Comparison of ENCODE assay signal across 9 mouse cellular contexts in the genomic region with DNA sequence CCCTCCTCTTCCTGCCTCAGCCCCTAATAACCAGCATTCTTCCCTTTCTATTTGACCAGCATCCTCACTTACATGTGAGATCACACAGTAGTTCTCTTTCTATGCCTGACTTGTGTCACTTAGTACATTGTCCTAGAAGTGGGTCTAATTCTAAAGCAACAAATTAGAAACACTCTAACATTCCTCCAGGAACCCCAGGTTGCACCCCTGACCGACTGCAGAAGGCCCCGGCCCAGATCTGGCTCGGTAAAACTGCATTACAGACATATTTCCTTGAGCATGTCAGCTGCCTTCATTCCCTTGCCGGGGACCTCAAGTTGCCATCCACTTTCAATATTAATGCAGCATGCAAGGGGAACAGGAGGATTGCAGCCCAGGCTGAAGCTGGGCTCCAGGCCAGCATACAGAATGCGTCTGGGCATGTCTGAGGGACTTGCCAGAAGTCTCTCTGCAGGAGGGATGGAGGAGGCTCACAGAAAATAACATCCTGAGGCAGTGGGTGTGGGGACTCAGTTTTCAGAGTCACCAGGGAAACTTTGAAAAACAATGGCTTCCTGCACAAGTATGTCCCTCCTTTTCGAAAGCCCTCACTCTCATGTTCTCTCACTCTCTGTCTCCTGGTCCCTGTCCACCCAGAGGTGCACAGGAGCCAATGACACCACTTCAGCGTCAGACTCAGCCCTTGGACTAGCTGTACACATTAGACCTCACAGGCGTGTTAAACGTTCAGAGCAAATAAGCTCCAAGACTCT. TPM values are rescaled to one million over a fixed set of nuclear protein-coding genes. Genes with fewer than 3 reads are reported as not detected.
DNase-seq lines count a peak whose midpoint lies in the region; ATAC-seq lines count a peak whose summit lies in the region.
"Had no signal": no experiment of that assay in that cellular context is flagged by ENCODE, and none has a peak within 500 bp of the region (broad histone marks: within the 10 kb centered on the region; RNA-seq: fewer than 3 reads in every experiment).

No protein-coding gene starts in this region.

- H3K9me3 ChIP-seq in liver, embryonic 15.5 days (replicated peaks): no peaks in the 10 kb centered on the region
- H3K9me3 ChIP-seq in hindbrain, embryonic 13.5 days: no peaks in the 10 kb centered on the region
- no peaks in the 10 kb centered on the region for H3K9me3 ChIP-seq in midbrain, embryonic 16.5 days (replicated peaks; ENCODE audit: control insufficient read depth, low read length, poor library complexity, severe bottlenecking)

- ATAC-seq in liver, embryonic 15.5 days (ENCODE audit: insufficient read depth): no peak
- peak; percentile 82 for ATAC-seq in hindbrain, embryonic 13.5 days (ENCODE audit: low FRiP score)
- ATAC-seq in midbrain, embryonic 16.5 days: peak; percentile 68; the same call in 1 of the 2 replicates

- H3K4me1 ChIP-seq in liver, embryonic 15.5 days (replicated peaks): peaks cover 29% of the 10 kb centered on the region
- peaks cover 17% of the 10 kb centered on the region for H3K4me1 ChIP-seq in hindbrain, embryonic 13.5 days (replicated peaks)
- H3K4me1 ChIP-seq in midbrain, embryonic 16.5 days (ENCODE audit: control insufficient read depth, insufficient read depth, low read length): peaks cover 3% of the 10 kb centered on the region; the same call in 1 of the 2 replicates

- no peaks in the 10 kb centered on the region for H3K27me3 ChIP-seq in liver, embryonic 15.5 days
- H3K27me3 ChIP-seq in hindbrain, embryonic 13.5 days: no peaks in the 10 kb centered on the region
- H3K27me3 ChIP-seq in midbrain, embryonic 16.5 days (ENCODE audit: control insufficient read depth, insufficient read depth, low read depth, low read length): no peaks in the 10 kb centered on the region

- no peak for DNase-seq in liver
- DNase-seq in cerebellum, adult 8-10 months: peak; percentile 73
- peak; percentile 60 to 68 for DNase-seq in frontal cortex, postnatal 10 days (ENCODE audit: low spot score in 2 of 2)
- peak; percentile 65 to 69 for DNase-seq in layer of hippocampus, postnatal 36 days
- DNase-seq in thymus, postnatal 36 days: peak; percentile 46 to 47

- H3K4me3 ChIP-seq in liver, embryonic 15.5 days (replicated peaks): no peak overlapping the region
- H3K4me3 ChIP-seq in hindbrain, embryonic 13.5 days: no peak overlapping the region
- no peak overlapping the region for H3K4me3 ChIP-seq in midbrain, embryonic 16.5 days (ENCODE audit: low read depth, low read length)

- H3K4me2 ChIP-seq in liver, embryonic 15.5 days: no peak overlapping the region
- 0 out of 2 replicates have a peak overlapping the region, but pooled peaks have one; percentile 8 for H3K4me2 ChIP-seq in hindbrain, embryonic 13.5 days
- H3K4me2 ChIP-seq in midbrain, embryonic 16.5 days (ENCODE audit: low read length): no peak overlapping the region

- WGBS in liver, embryonic 15.5 days (ENCODE audit: insufficient replicate concordance): 68% methylated on average over 9 of the region's 9 CpGs
- 31% methylated on average over 9 of the region's 9 CpGs for WGBS in hindbrain, embryonic 13.5 days
- 32% methylated on average over 9 of the region's 9 CpGs for WGBS in midbrain, embryonic 16.5 days

- 0 out of 2 replicates have a peak overlapping the region, but pooled peaks have one; percentile 6 for H3K27ac ChIP-seq in liver, embryonic 15.5 days (replicated peaks)
- peak overlapping the region; percentile 79 for H3K27ac ChIP-seq in hindbrain, embryonic 13.5 days
- H3K27ac ChIP-seq in midbrain, embryonic 16.5 days (ENCODE audit: low read length): peak overlapping the region; percentile 47; the same call in 1 of the 2 replicates

- H3K9ac ChIP-seq in liver, embryonic 15.5 days: no peak overlapping the region
- 0 out of 2 replicates have a peak overlapping the region, but pooled peaks have one; percentile 13 for H3K9ac ChIP-seq in hindbrain, embryonic 13.5 days
- H3K9ac ChIP-seq in midbrain, embryonic 16.5 days (ENCODE audit: low read depth, low read length): no peak overlapping the region

- no peaks in the 10 kb centered on the region for H3K36me3 ChIP-seq in liver, embryonic 15.5 days (replicated peaks)
- H3K36me3 ChIP-seq in hindbrain, embryonic 13.5 days: no peaks in the 10 kb centered on the region
- H3K36me3 ChIP-seq in midbrain, embryonic 16.5 days (ENCODE audit: control insufficient read depth, insufficient read depth, low read length): no peaks in the 10 kb centered on the region

RNA-seq across cellular contexts. Expression of gene Gm11084, which starts 9.0 kb away (rescaled TPM):
- polyA plus RNA-seq in liver, embryonic 15.5 days (2015; fragmentation: Nextera tagmentation; extraction: Ambion mirVana): not detected in 2 replicates
- not detected in 2 replicates for polyA plus RNA-seq in hindbrain, embryonic 13.5 days (2015; fragmentation: Nextera tagmentation; extraction: Ambion mirVana)
- not detected for total RNA-seq in layer of hippocampus, postnatal 36 days (2021)
- polyA plus RNA-seq in midbrain, embryonic 16.5 days (2015; fragmentation: Nextera tagmentation; extraction: Ambion mirVana): not detected in 2 replicates
- polyA plus RNA-seq: testis, adult 2 months had no signal

RNA-seq across cellular contexts. Expression of gene Sp3, which starts 15.3 kb away (rescaled TPM):
- 33.3 and 33.6 TPM in 2 replicates for polyA plus RNA-seq in liver, embryonic 15.5 days (2015; fragmentation: Nextera tagmentation; extraction: Ambion mirVana)
- polyA plus RNA-seq in hindbrain, embryonic 13.5 days (2015; fragmentation: Nextera tagmentation; extraction: Ambion mirVana): 43.3 and 44.5 TPM in 2 replicates
- total RNA-seq in layer of hippocampus, postnatal 36 days (2021): 10 to 100 TPM; 63.5 to 73.7 TPM
- polyA plus RNA-seq in midbrain, embryonic 16.5 days (2015; fragmentation: Nextera tagmentation; extraction: Ambion mirVana): 31.1 and 37.7 TPM in 2 replicates

Comparison
In these comparisons a context has a peak if more than half of its experiments do, and no peak if none do; other contexts are left out.
1. H3K27ac ChIP-seq: peak in every context shown above with its lines; median percentile 79 in hindbrain, embryonic 13.5 days; 47 in midbrain, embryonic 16.5 days; 6 in liver, embryonic 15.5 days.